51 mouse cellular contexts compared by ENCODE assay signal in the genomic region with DNA sequence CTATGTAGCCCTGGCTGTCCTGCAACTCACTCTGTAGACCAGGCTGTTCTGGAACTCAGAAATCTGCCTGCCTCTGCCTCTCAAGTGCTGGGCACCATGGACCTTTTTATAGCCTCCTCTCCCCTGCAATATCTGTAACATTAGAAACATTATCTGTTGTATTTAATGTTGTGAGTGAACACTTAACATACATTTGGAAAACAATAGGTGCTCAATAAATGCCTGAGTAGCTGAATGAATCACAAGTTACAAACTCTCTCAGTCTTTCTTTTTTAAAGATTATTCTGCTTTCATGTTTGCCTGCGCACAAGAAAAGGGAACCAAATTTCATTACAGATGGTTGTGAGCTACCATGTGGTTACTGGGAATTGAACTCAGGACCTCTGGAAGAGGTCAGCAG. TPM values are rescaled to one million over a fixed set of nuclear protein-coding genes. Genes with fewer than 3 reads are reported as not detected.
"Had no signal": no experiment of that assay in that cellular context is flagged by ENCODE, and none has a peak within 500 bp of the region (broad histone marks: within the 10 kb centered on the region; RNA-seq: fewer than 3 reads in every experiment).

No protein-coding gene starts in this region.

- H3K9me3 ChIP-seq: heart, embryonic 10.5 days; heart, embryonic 12.5 days; heart, embryonic 13.5 days; heart, embryonic 15.5 days; hindbrain, embryonic 10.5 days; hindbrain, embryonic 12.5 days; hindbrain, embryonic 13.5 days; hindbrain, embryonic 15.5 days; intestine, embryonic 15.5 days; kidney, embryonic 15.5 days had no signal

- H3K27me3 ChIP-seq: heart, embryonic 12.5 days; heart, embryonic 13.5 days; heart, embryonic 15.5 days; hindbrain, embryonic 12.5 days; hindbrain, embryonic 15.5 days; intestine, embryonic 15.5 days; kidney, embryonic 15.5 days had no signal

- H3K4me3 ChIP-seq: heart, embryonic 10.5 days; heart, embryonic 12.5 days; heart, embryonic 13.5 days; heart, embryonic 15.5 days; hindbrain, embryonic 10.5 days; hindbrain, embryonic 12.5 days; hindbrain, embryonic 13.5 days; hindbrain, embryonic 15.5 days; intestine, embryonic 15.5 days; kidney, embryonic 15.5 days; layer of hippocampus, adult 2 months; left cerebral cortex, adult 2 months had no signal

- DNase-seq: heart, postnatal 10 days; heart, postnatal 14 days; heart, postnatal 36 days; heart, postnatal 4 days; kidney, adult 11 months; kidney, adult 18-20 months; kidney, adult 2 months; kidney, adult 8-10 months; kidney, adult 9 months; kidney, postnatal 10 days; kidney, postnatal 14 days; kidney, postnatal 25 days; kidney, postnatal 36 days; kidney, postnatal 4 days; layer of hippocampus, adult 9-11 months; layer of hippocampus, postnatal 36 days had no signal

- H3K36me3 ChIP-seq: heart, embryonic 10.5 days; heart, embryonic 12.5 days; heart, embryonic 13.5 days; heart, embryonic 15.5 days; hindbrain, embryonic 10.5 days; hindbrain, embryonic 12.5 days; hindbrain, embryonic 13.5 days; hindbrain, embryonic 15.5 days; intestine, embryonic 15.5 days; kidney, embryonic 15.5 days had no signal

- H3K27ac ChIP-seq: heart, embryonic 10.5 days; heart, embryonic 13.5 days; heart, embryonic 15.5 days; hindbrain, embryonic 10.5 days; hindbrain, embryonic 12.5 days; hindbrain, embryonic 13.5 days; hindbrain, embryonic 14.5 days; hindbrain, embryonic 15.5 days; hindbrain, postnatal 0 days; intestine, embryonic 15.5 days; kidney, embryonic 15.5 days; kidney, postnatal 0 days; layer of hippocampus, adult 2 months; left cerebral cortex, adult 2 months had no signal

- H3K9ac ChIP-seq: heart, embryonic 12.5 days; heart, embryonic 13.5 days; heart, embryonic 15.5 days; hindbrain, embryonic 12.5 days; hindbrain, embryonic 13.5 days; hindbrain, embryonic 14.5 days; hindbrain, embryonic 15.5 days; intestine, embryonic 15.5 days; kidney, embryonic 15.5 days had no signal

RNA-seq across cellular contexts. Expression of gene Arrdc5, which starts 1.8 kb away (rescaled TPM):
- total RNA-seq: heart, postnatal 10 days; heart, postnatal 25 days; heart, postnatal 36 days; heart, postnatal 4 days; hematopoietic stem cell, adult 5-6 weeks; hindbrain, postnatal 0 days; layer of hippocampus, adult 18-20 months; layer of hippocampus, adult 2 months; layer of hippocampus, adult 8-10 months; layer of hippocampus, postnatal 10 days; layer of hippocampus, postnatal 14 days; layer of hippocampus, postnatal 25 days; layer of hippocampus, postnatal 36 days; left cerebral cortex, adult 18-20 months; left cerebral cortex, adult 2 months had no signal
- polyA plus RNA-seq: heart, embryonic 10.5 days; heart, embryonic 11.5 days; heart, embryonic 12.5 days; heart, embryonic 13.5 days; heart, embryonic 14.5 days; heart, embryonic 15.5 days; heart, postnatal 0 days; hindbrain, embryonic 10.5 days; hindbrain, embryonic 11.5 days; hindbrain, embryonic 12.5 days; hindbrain, embryonic 13.5 days; hindbrain, embryonic 14.5 days; hindbrain, embryonic 15.5 days; hindbrain, embryonic 16.5 days; hindbrain, postnatal 0 days; inflammation-experienced regulatory T-cells, adult 6 months; intestine, embryonic 14.5 days; intestine, embryonic 15.5 days; intestine, embryonic 16.5 days; intestine, postnatal 0 days; kidney, adult 2 months; kidney, embryonic 14.5 days; kidney, embryonic 15.5 days; kidney, embryonic 16.5 days; kidney, postnatal 0 days; large intestine, adult 2 months had no signal
